Mouse (Mus musculus): ENCODE data around the gene Macf1. TPM values are rescaled to one million over a fixed set of nuclear protein-coding genes. Genes with fewer than 3 reads are reported as not detected.
"Not testable (repeated sequence)": the region's sequence is repeated elsewhere in the genome, so short reads cannot be mapped to it uniquely, and the experiment has no call there.

Gene Macf1
- polyA plus RNA-seq, 1 experiment from 2014 or later = 120 TPM

- Histone ChIP-seq H3K27ac (no peak overlapping the region), H3K4me1 (replicated peaks; ENCODE audit: control insufficient read depth, insufficient read depth, low read length) (peaks cover 10% of the 10 kb centered on the region; the same call in 1 of the 2 replicates), H3K9ac (peak overlapping the region; percentile 49), H3K27me3 (ENCODE audit: control insufficient read depth, insufficient read depth, low read length) (peaks cover 41% of the 10 kb centered on the region), H3K9me3 (ENCODE audit: control insufficient read depth, low read length) (no peaks in the 10 kb centered on the region), H3K36me3 (replicated peaks; ENCODE audit: control insufficient read depth, insufficient read depth) (peaks cover 5% of the 10 kb centered on the region; the same call in 1 of the 2 replicates), H3K4me3 (replicated peaks; ENCODE audit: low read length) (peak overlapping the region; percentile 45), H3K4me2 (replicated peaks) (peak overlapping the region; percentile 84)
- WGBS = 3% methylated on average over 43 of the region's 43 CpGs
- DNase-seq (ENCODE audit: low spot score) = no peak
- peak; percentile 35 for ATAC-seq (ENCODE audit: low FRiP score)
Observed at GRCm38 (mm10) chr4:123342091-123342641, 342.0 kb downstream of the Macf1 start.

GRCm38 (mm10) chr4:123340232-123340631, 343.9 kb downstream of the Macf1 start:
- Histone ChIP-seq H3K36me3 (replicated peaks; ENCODE audit: control insufficient read depth, insufficient read depth) (no peaks in the 10 kb centered on the region), H3K9me3 (ENCODE audit: control insufficient read depth, low read length) (no peaks in the 10 kb centered on the region), H3K27ac (no peak overlapping the region), H3K4me3 (replicated peaks; ENCODE audit: low read length) (no peak overlapping the region), H3K4me2 (replicated peaks) (no peak overlapping the region), H3K27me3 (ENCODE audit: control insufficient read depth, insufficient read depth, low read length) (peaks cover 41% of the 10 kb centered on the region), H3K4me1 (replicated peaks; ENCODE audit: control insufficient read depth, insufficient read depth, low read length) (peaks cover 10% of the 10 kb centered on the region; the same call in 1 of the 2 replicates), H3K9ac (no peak overlapping the region)
- DNase-seq (ENCODE audit: low spot score) (no peak), ATAC-seq (ENCODE audit: low FRiP score) (no peak)
- WGBS = 84% methylated on average over 5 of the region's 5 CpGs

DNA sequence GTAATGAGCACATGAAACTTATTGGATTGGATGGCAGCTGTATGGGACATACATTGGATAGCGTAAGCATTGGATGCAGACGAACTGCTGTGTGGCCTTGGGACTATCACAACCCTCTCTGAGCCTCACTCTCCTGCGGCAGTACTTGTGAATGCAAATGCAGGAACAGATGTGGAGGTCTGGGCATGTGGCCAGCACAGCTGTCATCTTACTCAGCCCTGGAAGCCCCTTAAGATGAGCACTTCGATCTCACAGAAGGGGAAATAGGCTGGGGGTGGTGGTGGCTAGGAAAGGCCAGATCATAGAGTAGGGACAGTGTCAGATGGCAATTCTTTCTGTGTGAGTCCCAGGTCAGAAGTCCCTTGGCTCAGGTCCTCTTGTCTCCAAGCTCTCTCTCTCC, 346.5 kb downstream of the Macf1 start:
- 80% methylated on average over 4 of the region's 4 CpGs for WGBS
- DNase-seq (ENCODE audit: low spot score) = no peak

GRCm38 (mm10) chr4:123335796-123336585, 348.2 kb downstream of the Macf1 start:
- WGBS = 69% methylated on average over 14 of the region's 14 CpGs

More for the DNA sequence above, 346.5 kb downstream of the Macf1 start:
- Histone ChIP-seq H3K36me3 (replicated peaks; ENCODE audit: control insufficient read depth, insufficient read depth) (no peaks in the 10 kb centered on the region), H3K4me3 (replicated peaks; ENCODE audit: low read length) (no peak overlapping the region), H3K4me1 (replicated peaks; ENCODE audit: control insufficient read depth, insufficient read depth, low read length) (peaks cover 5% of the 10 kb centered on the region; the same call in 1 of the 2 replicates), H3K27ac (no peak overlapping the region), H3K9ac (no peak overlapping the region), H3K27me3 (ENCODE audit: control insufficient read depth, insufficient read depth, low read length) (peaks cover 23% of the 10 kb centered on the region), H3K9me3 (ENCODE audit: control insufficient read depth, low read length) (no peaks in the 10 kb centered on the region), H3K4me2 (replicated peaks) (no peak overlapping the region)
- ATAC-seq (ENCODE audit: low FRiP score) = no peak

GRCm38 (mm10) chr4:123335244-123335643, 348.9 kb downstream of the Macf1 start:
- DNase-seq (ENCODE audit: low spot score); H3K4me1 ChIP-seq (replicated peaks; ENCODE audit: control insufficient read depth, insufficient read depth, low read length); H3K4me3 ChIP-seq (replicated peaks; ENCODE audit: low read length); ATAC-seq (ENCODE audit: low FRiP score); H3K9ac ChIP-seq; H3K27me3 ChIP-seq (ENCODE audit: control insufficient read depth, insufficient read depth, low read length); H3K9me3 ChIP-seq (ENCODE audit: control insufficient read depth, low read length); H3K36me3 ChIP-seq (replicated peaks; ENCODE audit: control insufficient read depth, insufficient read depth); H3K27ac ChIP-seq; H3K4me2 ChIP-seq (replicated peaks): not testable (repeated sequence)
- 81% methylated on average over 10 of the region's 10 CpGs for WGBS

More at GRCm38 (mm10) chr4:123335796-123336585, 348.2 kb downstream of the Macf1 start:
- Histone ChIP-seq H3K4me1 (replicated peaks; ENCODE audit: control insufficient read depth, insufficient read depth, low read length) (no peaks in the 10 kb centered on the region), H3K4me3 (replicated peaks; ENCODE audit: low read length) (no peak overlapping the region), H3K27me3 (ENCODE audit: control insufficient read depth, insufficient read depth, low read length) (peaks cover 6% of the 10 kb centered on the region), H3K4me2 (replicated peaks) (no peak overlapping the region), H3K9ac (no peak overlapping the region), H3K27ac (no peak overlapping the region), H3K9me3 (ENCODE audit: control insufficient read depth, low read length) (no peaks in the 10 kb centered on the region), H3K36me3 (replicated peaks; ENCODE audit: control insufficient read depth, insufficient read depth) (no peaks in the 10 kb centered on the region)
- no peak for DNase-seq (ENCODE audit: low spot score)
- ATAC-seq (ENCODE audit: low FRiP score) = no peak

DNA sequence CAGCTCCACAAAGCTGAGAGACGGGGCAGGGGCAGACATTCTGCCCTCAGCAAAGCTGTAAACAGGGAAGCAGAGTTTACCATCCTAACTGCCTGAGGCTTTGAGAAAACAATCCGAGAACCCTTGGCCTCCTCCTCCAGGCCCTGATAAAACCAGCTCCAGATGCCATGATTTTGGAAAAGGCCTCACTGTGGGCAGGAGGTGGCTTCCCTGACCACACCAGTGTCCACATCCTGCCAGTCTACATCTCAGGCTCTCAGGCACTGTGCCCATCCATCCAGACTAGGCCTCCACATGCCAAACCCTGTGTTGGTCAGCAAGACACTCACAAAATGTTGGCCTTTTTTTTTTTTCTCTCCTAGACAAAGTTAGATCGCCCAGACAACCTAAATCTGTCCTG, 350.0 kb downstream of the Macf1 start:
- Histone ChIP-seq H3K4me2 (replicated peaks) (no peak overlapping the region), H3K4me3 (replicated peaks; ENCODE audit: low read length) (no peak overlapping the region), H3K4me1 (replicated peaks; ENCODE audit: control insufficient read depth, insufficient read depth, low read length) (no peaks in the 10 kb centered on the region), H3K27me3 (ENCODE audit: control insufficient read depth, insufficient read depth, low read length) (no peaks in the 10 kb centered on the region), H3K9ac (no peak overlapping the region), H3K27ac (no peak overlapping the region), H3K9me3 (ENCODE audit: control insufficient read depth, low read length) (no peaks in the 10 kb centered on the region), H3K36me3 (replicated peaks; ENCODE audit: control insufficient read depth, insufficient read depth) (no peaks in the 10 kb centered on the region)
- DNase-seq (ENCODE audit: low spot score) (no peak), ATAC-seq (ENCODE audit: low FRiP score) (no peak)
- 74% methylated on average over 3 of the region's 3 CpGs for WGBS

- no peak for ATAC-seq (ENCODE audit: low FRiP score)
Observed at GRCm38 (mm10) chr4:123333151-123333550, 351.0 kb downstream of the Macf1 start.

GRCm38 (mm10) chr4:123331961-123332360, 352.2 kb downstream of the Macf1 start:
- not testable (repeated sequence) for ATAC-seq (ENCODE audit: low FRiP score); H3K27ac ChIP-seq
- WGBS = 69% methylated on average over 1 of the region's 1 CpGs

More at GRCm38 (mm10) chr4:123333151-123333550, 351.0 kb downstream of the Macf1 start:
- no peak for DNase-seq (ENCODE audit: low spot score)
- H3K27me3 ChIP-seq (ENCODE audit: control insufficient read depth, insufficient read depth, low read length) = no peaks in the 10 kb centered on the region
- no peaks in the 10 kb centered on the region for H3K9me3 ChIP-seq (ENCODE audit: control insufficient read depth, low read length)
- no peak overlapping the region for H3K4me2 ChIP-seq (replicated peaks)
- H3K27ac ChIP-seq = no peak overlapping the region
- H3K9ac ChIP-seq = no peak overlapping the region
- H3K36me3 ChIP-seq (replicated peaks; ENCODE audit: control insufficient read depth, insufficient read depth) = no peaks in the 10 kb centered on the region
- 95% methylated on average over 4 of the region's 4 CpGs for WGBS
- no peaks in the 10 kb centered on the region for H3K4me1 ChIP-seq (replicated peaks; ENCODE audit: control insufficient read depth, insufficient read depth, low read length)
- H3K4me3 ChIP-seq (replicated peaks; ENCODE audit: low read length) = no peak overlapping the region

GRCm38 (mm10) chr4:123331326-123331725, 352.8 kb downstream of the Macf1 start:
- Histone ChIP-seq H3K4me2 (replicated peaks) (no peak overlapping the region), H3K4me1 (replicated peaks; ENCODE audit: control insufficient read depth, insufficient read depth, low read length) (no peaks in the 10 kb centered on the region), H3K4me3 (replicated peaks; ENCODE audit: low read length) (no peak overlapping the region), H3K9me3 (ENCODE audit: control insufficient read depth, low read length) (no peaks in the 10 kb centered on the region), H3K27me3 (ENCODE audit: control insufficient read depth, insufficient read depth, low read length) (no peaks in the 10 kb centered on the region), H3K27ac (no peak overlapping the region), H3K36me3 (replicated peaks; ENCODE audit: control insufficient read depth, insufficient read depth) (no peaks in the 10 kb centered on the region), H3K9ac (no peak overlapping the region)
- ATAC-seq (ENCODE audit: low FRiP score) = no peak
- WGBS = 68% methylated on average over 5 of the region's 5 CpGs
- no peak for DNase-seq (ENCODE audit: low spot score)

More at GRCm38 (mm10) chr4:123331961-123332360, 352.2 kb downstream of the Macf1 start:
- not testable (repeated sequence) for H3K4me1 ChIP-seq (replicated peaks; ENCODE audit: control insufficient read depth, insufficient read depth, low read length); H3K36me3 ChIP-seq (replicated peaks; ENCODE audit: control insufficient read depth, insufficient read depth); H3K9me3 ChIP-seq (ENCODE audit: control insufficient read depth, low read length); H3K4me3 ChIP-seq (replicated peaks; ENCODE audit: low read length); H3K9ac ChIP-seq; H3K4me2 ChIP-seq (replicated peaks); DNase-seq (ENCODE audit: low spot score); H3K27me3 ChIP-seq (ENCODE audit: control insufficient read depth, insufficient read depth, low read length)
